Mouse (Mus musculus) limb, embryonic 11.5 days (tissue): ENCODE results near the gene Tgif1. TPM values are rescaled to one million over a fixed set of nuclear protein-coding genes. Genes with fewer than 3 reads are reported as not detected.

Source experiments
- ATAC-seq: fragments of 200-750 bp; cut with Nextera tagmentation; 2 replicates; pipeline ENCODE4 v1.8.0; 2017; ENCODE audit warnings: low read depth; ENCODE audit not compliant: insufficient number of reproducible peaks, low FRiP score, low TSS enrichment
- DNase-seq: peaks from one replicate; pipeline ENCODE4 v3.0.0-alpha.2; 2015; ENCODE audit warnings: low spot score
- H3K27ac ChIP-seq: fragments of 300-500 bp; sonication (generic); replicated peaks from 2 replicates; pipeline ENCODE4 v1.5.1; 2014; ENCODE audit warnings: low read depth, mild to moderate bottlenecking, low read length
- H3K27me3 ChIP-seq: fragments of 300-500 bp; sonication (generic); 2 replicates; pipeline ENCODE4 v1.6.1; 2014; ENCODE audit warnings: mild to moderate bottlenecking, low read length, mixed read lengths; ENCODE audit not compliant: control insufficient read depth, insufficient read depth
- H3K36me3 ChIP-seq: fragments of 300-500 bp; sonication (generic); 2 replicates; pipeline ENCODE4 v1.6.1; 2014; ENCODE audit warnings: mild to moderate bottlenecking, low read length, moderate library complexity, mixed read lengths; ENCODE audit not compliant: control insufficient read depth, insufficient read depth
- H3K4me1 ChIP-seq: fragments of 300-500 bp; sonication (generic); 2 replicates; pipeline ENCODE4 v1.6.1; 2014; ENCODE audit warnings: low read length, mixed read lengths; ENCODE audit not compliant: control insufficient read depth, insufficient read depth
- H3K4me2 ChIP-seq: fragments of 300-500 bp; sonication (generic); 2 replicates; pipeline ENCODE4 v1.6.1; 2014; ENCODE audit warnings: low read depth, mild to moderate bottlenecking, moderate library complexity; ENCODE audit not compliant: severe bottlenecking
- H3K4me3 ChIP-seq: fragments of 300-500 bp; sonication (generic); 2 replicates; pipeline ENCODE4 v1.5.1; 2014; ENCODE audit warnings: low read depth, low read length
- H3K9ac ChIP-seq: fragments of 300-500 bp; sonication (generic); 2 replicates; pipeline ENCODE4 v1.6.1; 2014; ENCODE audit warnings: mild to moderate bottlenecking, low read length
- H3K9me3 ChIP-seq: fragments of 300-500 bp; sonication (generic); 2 replicates; pipeline ENCODE4 v1.6.1; 2016; ENCODE audit warnings: low read length; ENCODE audit not compliant: control insufficient read depth
- WGBS: fragments of 180-500 bp; shearing (Covaris S2); extraction: QIAGEN DNeasy Blood & Tissue Kit; methylation state at CpG from one replicate; pipeline ENCODE4 v1.1.7; 2014; 5-methylcytosine and 5-hydroxymethylcytosine counted together
- polyA plus RNA-seq: library from polyadenylated mRNA; unstranded; fragments of >200 nt; fragmentation: Nextera tagmentation; extraction: Ambion mirVana; gene quantifications from 2 replicates; pipeline ENCODE4 v1.2.1, GENCODE M21; 2014

Tgif1 gene
- polyA plus RNA-seq, 1 experiment from 2014 or later = 106 TPM

DNA sequence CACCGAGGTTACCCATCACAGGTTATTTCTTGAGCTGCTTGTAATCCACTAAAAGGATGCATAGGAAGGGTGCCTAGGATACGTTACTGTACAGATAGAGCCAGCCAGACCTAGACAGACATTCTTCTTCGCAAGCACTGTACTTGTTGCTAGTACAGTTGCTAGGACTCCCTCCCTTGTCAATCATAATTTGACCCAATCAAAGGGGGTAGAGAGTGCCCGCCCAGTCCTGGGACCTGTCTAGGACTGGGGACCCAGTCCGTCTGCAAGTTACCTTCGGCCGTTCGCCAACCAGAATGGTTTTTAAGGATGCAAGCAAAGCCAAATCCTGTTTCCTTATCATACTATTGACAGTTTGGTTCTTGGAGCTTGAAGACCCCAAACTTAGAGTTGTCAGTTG lies 10.8 kb upstream of the Tgif1 start:
- H3K4me1 ChIP-seq = no peaks in the 10 kb centered on the region
- no peak overlapping the region for H3K4me2 ChIP-seq
- no peaks in the 10 kb centered on the region for H3K36me3 ChIP-seq
- no peaks in the 10 kb centered on the region for H3K27me3 ChIP-seq
- WGBS = 95% methylated on average over 8 of the region's 8 CpGs
- DNase-seq = no peak
- ATAC-seq = no peak
- no peaks in the 10 kb centered on the region for H3K9me3 ChIP-seq
- H3K4me3 ChIP-seq = no peak overlapping the region
- no peak overlapping the region for H3K9ac ChIP-seq
- H3K27ac ChIP-seq = no peak overlapping the region

DNA sequence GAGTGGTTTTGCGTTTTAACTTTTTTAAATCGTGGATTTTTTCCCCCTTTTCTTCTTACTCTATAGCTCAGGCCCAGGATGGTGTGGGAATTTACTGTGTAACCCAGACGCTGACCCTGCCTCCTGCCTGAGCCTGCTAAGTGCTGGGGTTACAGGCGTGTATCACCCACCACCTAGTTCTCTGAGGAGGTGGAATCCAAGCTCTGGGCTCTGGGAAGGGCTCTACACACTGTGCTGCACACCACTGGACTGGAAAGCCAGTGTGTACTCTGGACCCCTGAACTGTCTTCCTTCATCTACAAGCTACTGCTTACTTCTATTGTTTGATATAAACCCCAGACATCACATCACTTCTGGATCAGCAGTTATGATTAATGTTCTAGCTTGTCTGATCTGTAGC lies 5.5 kb upstream of the Tgif1 start:
- no peaks in the 10 kb centered on the region for H3K9me3 ChIP-seq
- no peak overlapping the region for H3K4me2 ChIP-seq
- peaks cover 3% of the 10 kb centered on the region; the same call in 1 of the 2 replicates for H3K4me1 ChIP-seq
- WGBS = 76% methylated on average over 4 of the region's 4 CpGs
- H3K27ac ChIP-seq = no peak overlapping the region
- ATAC-seq (no peak), DNase-seq (no peak)
- H3K27me3 ChIP-seq = no peaks in the 10 kb centered on the region
- H3K4me3 ChIP-seq = no peak overlapping the region
- H3K36me3 ChIP-seq = no peaks in the 10 kb centered on the region
- no peak overlapping the region for H3K9ac ChIP-seq

DNA sequence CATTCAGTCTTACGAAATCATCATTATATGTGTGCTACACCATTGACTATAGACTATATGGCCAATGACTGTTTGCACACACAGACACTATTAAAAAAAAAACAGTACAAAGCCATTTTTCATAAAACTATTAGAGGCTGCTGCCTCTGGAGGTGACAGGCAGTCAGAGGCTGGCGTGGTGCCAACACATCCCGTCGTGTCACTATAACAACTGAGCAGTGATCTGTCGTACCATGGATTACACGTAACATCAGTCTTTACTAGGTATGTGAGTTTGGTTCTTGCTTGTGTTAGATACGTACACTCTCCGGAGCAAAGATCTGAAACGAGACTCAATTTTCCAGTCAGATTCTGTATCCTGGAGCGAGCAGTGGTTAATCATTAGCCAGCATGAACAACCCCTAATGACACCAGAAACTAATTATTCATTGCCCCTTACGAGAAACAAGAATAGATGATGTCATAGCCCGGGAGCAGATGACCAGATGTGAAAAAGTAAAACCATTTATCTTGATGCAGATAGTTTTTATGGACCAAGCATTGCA lies 3.6 kb upstream of the Tgif1 start:
- Histone ChIP-seq H3K4me2 (no peak overlapping the region), H3K27me3 (no peaks in the 10 kb centered on the region), H3K9ac (no peak overlapping the region), H3K9me3 (no peaks in the 10 kb centered on the region), H3K27ac (no peak overlapping the region), H3K4me1 (peaks cover 3% of the 10 kb centered on the region; the same call in 1 of the 2 replicates), H3K4me3 (no peak overlapping the region), H3K36me3 (no peaks in the 10 kb centered on the region)
- WGBS = 78% methylated on average over 12 of the region's 12 CpGs
- DNase-seq (no peak), ATAC-seq (no peak)

DNA sequence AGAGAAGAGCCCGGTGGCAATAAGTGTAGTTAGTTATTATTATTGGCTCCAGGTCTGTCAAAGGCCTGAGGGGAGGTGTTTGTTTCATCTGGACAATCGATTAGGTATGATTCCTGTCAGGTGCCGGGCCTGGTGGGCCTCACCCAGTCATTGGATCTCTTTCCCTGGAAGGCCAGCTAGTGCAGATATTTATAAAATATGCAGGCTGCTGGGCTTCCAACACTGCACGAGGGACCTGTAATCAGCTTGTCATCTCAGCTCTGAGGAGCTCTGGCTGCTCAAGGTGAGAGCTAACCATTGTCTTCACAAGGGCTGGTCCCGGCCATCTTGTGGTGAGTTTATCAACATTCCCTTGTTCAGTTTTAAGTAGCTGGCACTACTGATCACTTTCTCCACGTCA lies 675 bp upstream of the Tgif1 start:
- Histone ChIP-seq H3K9ac (peak overlapping the region; percentile 81; the same call in 1 of the 2 replicates), H3K36me3 (no peaks in the 10 kb centered on the region), H3K27ac (peak overlapping the region; percentile 99; the same call in 1 of the 2 replicates), H3K4me1 (peaks cover 3% of the 10 kb centered on the region; the same call in 1 of the 2 replicates), H3K27me3 (no peaks in the 10 kb centered on the region), H3K4me2 (peak overlapping the region; percentile 94), H3K4me3 (peak overlapping the region; percentile 61), H3K9me3 (no peaks in the 10 kb centered on the region)
- 17% methylated on average over 6 of the region's 6 CpGs for whole genome bisulfite sequencing
- DNase-seq (peak; percentile 57), ATAC-seq (no peak)

DNA sequence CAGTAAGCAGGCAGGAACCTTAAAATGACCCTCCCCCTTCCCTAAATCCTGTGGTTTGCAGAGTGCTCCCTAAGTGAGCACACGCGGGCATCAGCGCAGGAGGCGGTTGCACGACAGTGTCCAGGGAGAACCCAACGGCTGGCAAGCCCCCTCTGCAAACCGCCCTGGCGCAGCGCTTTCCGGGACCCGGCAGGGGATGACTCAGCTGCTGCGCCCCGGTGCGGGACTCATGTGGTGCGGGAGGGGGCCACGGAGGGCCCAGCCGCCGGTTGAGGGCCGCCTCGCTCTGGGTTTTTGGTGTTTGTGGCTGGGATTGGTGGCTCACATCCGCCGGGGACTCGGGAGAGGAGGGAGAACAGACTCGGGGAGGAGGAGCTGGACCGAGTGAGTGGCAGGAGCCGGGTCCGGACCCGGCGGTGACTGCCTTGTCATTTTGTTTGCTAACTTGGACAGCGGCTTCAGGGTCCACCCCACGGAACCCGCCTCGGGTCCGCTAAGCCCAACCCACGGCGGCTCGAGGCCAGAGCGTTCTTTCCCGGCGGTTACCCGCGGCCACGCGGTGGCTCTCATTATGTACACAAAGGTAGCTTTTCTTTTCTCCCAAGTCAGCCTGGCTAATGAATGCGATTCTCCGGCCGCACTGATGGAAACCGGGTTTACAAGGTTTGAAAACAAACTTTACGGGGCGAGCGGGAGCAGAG lies 510 bp downstream of the Tgif1 start:
- under 1% methylated on average over 50 of the region's 51 CpGs for WGBS
- peak; percentile 85 for DNase-seq

DNA sequence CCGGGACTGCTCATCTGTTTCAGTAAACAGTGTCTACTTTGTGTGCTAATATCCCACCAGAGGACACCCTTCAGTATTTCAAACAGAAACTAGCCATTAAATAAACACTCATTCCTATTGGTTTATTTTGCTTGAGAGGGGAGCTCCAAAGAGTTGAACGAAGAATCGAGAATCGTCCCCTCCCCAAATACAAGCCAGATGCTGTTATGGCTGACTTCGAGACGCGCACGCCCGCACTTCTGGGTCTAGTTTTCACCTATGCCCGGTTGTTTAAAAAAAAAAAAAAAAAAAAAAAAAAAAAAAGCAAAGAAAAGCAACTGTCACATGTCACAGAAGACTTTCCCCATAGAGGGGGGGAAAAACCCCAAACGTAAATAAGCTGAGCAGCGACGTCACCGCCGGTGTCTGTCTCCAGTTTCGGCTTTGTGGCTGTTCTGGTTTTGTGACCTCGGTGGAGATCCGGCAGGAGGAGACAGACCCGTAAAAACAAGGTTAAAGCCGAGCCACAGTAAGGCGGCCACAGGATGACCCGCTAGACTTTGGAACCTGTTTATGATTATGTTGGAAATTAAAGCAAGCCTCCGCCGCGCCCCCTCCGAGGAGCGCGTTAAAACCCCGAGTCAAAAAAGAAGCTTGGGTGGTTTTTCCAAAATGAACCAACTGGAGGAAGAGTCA lies 1.2 kb downstream of the Tgif1 start:
- peak overlapping the region; percentile 94 for H3K4me2 ChIP-seq
- peak overlapping the region; percentile 86 for H3K9ac ChIP-seq
- no peaks in the 10 kb centered on the region for H3K27me3 ChIP-seq
- peak overlapping the region; percentile 61 for H3K4me3 ChIP-seq
- ATAC-seq (no peak; the same call in 1 of the 2 replicates), DNase-seq (peak; percentile 75)
- under 1% methylated on average over 29 of the region's 29 CpGs for whole genome bisulfite sequencing
- H3K9me3 ChIP-seq = no peaks in the 10 kb centered on the region
- no peaks in the 10 kb centered on the region for H3K36me3 ChIP-seq
- H3K4me1 ChIP-seq = peaks cover 3% of the 10 kb centered on the region; the same call in 1 of the 2 replicates
- peak overlapping the region; percentile 99 for H3K27ac ChIP-seq

More for the DNA sequence above, 510 bp downstream of the Tgif1 start:
- Histone ChIP-seq H3K4me1 (peaks cover 3% of the 10 kb centered on the region; the same call in 1 of the 2 replicates), H3K4me3 (peak overlapping the region; percentile 61), H3K27me3 (no peaks in the 10 kb centered on the region), H3K27ac (peak overlapping the region; percentile 99), H3K4me2 (peak overlapping the region; percentile 94), H3K9me3 (no peaks in the 10 kb centered on the region), H3K36me3 (no peaks in the 10 kb centered on the region), H3K9ac (peak overlapping the region; percentile 81)
- peak; percentile 35 for ATAC-seq

DNA sequence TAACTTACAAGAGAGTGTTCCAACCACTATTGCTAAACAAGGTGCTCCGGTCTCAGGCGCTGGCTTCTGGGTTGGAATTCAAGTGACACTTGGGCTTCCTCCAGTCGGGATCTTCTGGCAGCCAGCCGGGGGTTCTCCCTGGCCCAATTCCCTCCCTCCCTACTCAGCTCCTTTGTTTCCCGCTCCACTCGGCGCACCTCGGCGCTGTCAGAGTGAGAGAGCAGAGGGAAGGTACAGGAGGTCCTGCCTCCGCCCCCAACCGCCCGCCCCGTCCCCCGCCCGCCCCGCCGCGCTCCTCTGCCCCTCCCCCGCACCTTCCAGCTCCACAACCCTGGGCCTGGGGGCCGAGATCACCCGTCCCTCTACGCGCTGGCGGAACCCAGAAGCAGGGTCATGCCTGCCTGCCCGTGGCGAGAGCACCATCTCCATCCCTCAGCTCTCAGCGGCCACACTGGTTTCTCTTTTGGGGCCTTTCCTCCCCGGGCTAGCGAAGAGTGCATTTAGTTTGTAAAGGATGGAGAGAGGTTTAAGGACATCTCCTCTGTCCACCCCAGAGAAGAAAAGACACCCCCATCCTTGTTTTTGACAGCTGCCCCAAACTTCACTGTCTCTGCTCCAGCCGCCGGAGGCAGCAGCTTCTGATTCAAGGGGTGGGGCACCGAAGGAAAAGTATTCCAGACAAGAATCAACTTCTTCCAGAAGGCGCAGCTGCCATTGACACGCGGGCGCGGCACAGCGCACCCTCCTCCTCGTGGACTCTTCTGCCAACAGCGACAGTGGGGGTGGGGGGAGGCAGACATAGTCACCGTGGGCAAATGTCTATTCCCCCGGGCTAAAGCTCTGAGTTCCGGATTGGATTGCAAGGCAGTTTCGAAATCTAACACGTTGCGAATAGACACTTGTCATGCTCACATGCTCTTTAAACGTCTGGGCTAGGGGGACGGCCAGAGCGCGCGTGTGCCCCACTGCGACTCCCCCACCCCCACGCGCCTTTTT lies 2.1 kb downstream of the Tgif1 start:
- H3K36me3 ChIP-seq = no peaks in the 10 kb centered on the region
- H3K4me2 ChIP-seq = peak overlapping the region; percentile 94
- H3K4me3 ChIP-seq = peak overlapping the region; percentile 61
- peak overlapping the region; percentile 99 for H3K27ac ChIP-seq
- H3K4me1 ChIP-seq = peaks cover 3% of the 10 kb centered on the region; the same call in 1 of the 2 replicates
- peak; percentile 87 for DNase-seq
- WGBS = under 1% methylated on average over 54 of the region's 54 CpGs
- peak overlapping the region; percentile 86 for H3K9ac ChIP-seq
- peak; percentile 72 for ATAC-seq
- H3K9me3 ChIP-seq = no peaks in the 10 kb centered on the region
- H3K27me3 ChIP-seq = no peaks in the 10 kb centered on the region
